Mouse (Mus musculus) liver, embryonic 14.5 days (tissue): Measurements from ENCODE around the gene Rsph3a. TPM values are rescaled to one million over a fixed set of nuclear protein-coding genes. Genes with fewer than 3 reads are reported as not detected.

Source experiments
- ATAC-seq: fragments of 200-750 bp; cut with Nextera tagmentation; 2 replicates; pipeline ENCODE4 v1.8.0; 2017; ENCODE audit warnings: moderate number of reproducible peaks, mild to moderate bottlenecking, moderate library complexity; ENCODE audit not compliant: insufficient read depth
- DNase-seq, 3 experiments: peaks; one replicate each; pipeline ENCODE4 v3.0.0-alpha.2; 2012 to 2013; ENCODE audit warnings: low read depth in 3 of 3, low spot score in 3 of 3
- H3K27ac ChIP-seq: fragments of 300-500 bp; sonication (generic); 2 replicates; pipeline ENCODE4 v1.5.1; 2014; ENCODE audit warnings: moderate library complexity, mild to moderate bottlenecking, control low read depth, inconsistent platforms
- H3K27me3 ChIP-seq: fragments of 300-500 bp; sonication (generic); 2 replicates; pipeline ENCODE4 v1.6.1; 2014; ENCODE audit warnings: mild to moderate bottlenecking, low read length, moderate library complexity; ENCODE audit not compliant: control insufficient read depth, insufficient read depth
- H3K36me3 ChIP-seq: fragments of 300-500 bp; sonication (generic); replicated peaks from 2 replicates; pipeline ENCODE4 v1.6.1; 2014; ENCODE audit warnings: low read depth; ENCODE audit not compliant: control insufficient read depth, insufficient read depth
- H3K4me1 ChIP-seq, 2 experiments: fragments of 200-500 bp in 1 of 2; fragments of 300-500 bp in 1 of 2; sonication (generic) in 1 of 2; replicated peaks; 2 replicates each; pipeline ENCODE4 v1.6.1; 2012 to 2014; ENCODE audit warnings: antibody characterized with exemption in 1 of 2, inconsistent platforms in 1 of 2, low read length in 1 of 2; ENCODE audit not compliant: control insufficient read depth in 2 of 2, insufficient read depth in 2 of 2
- H3K4me2 ChIP-seq: fragments of 300-500 bp; sonication (generic); 2 replicates; pipeline ENCODE4 v1.6.1; 2014; ENCODE audit warnings: low read depth, mild to moderate bottlenecking, control low read depth, moderate library complexity
- H3K4me3 ChIP-seq, 2 experiments: fragments of 200-500 bp in 1 of 2; fragments of 300-500 bp in 1 of 2; sonication (generic) in 1 of 2; 2 replicates each; pipeline ENCODE4 v1.5.1; 2012 to 2014; ENCODE audit warnings: low read depth in 2 of 2, low read length in 2 of 2, mild to moderate bottlenecking in 2 of 2, control low read depth in 1 of 2, inconsistent platforms in 1 of 2, moderate library complexity in 1 of 2; ENCODE audit not compliant: insufficient read depth in 1 of 2
- H3K9ac ChIP-seq: fragments of 300-500 bp; sonication (generic); replicated peaks from 2 replicates; pipeline ENCODE4 v1.6.1; 2014; ENCODE audit warnings: mild to moderate bottlenecking, control low read depth, moderate library complexity
- H3K9me3 ChIP-seq: fragments of 300-500 bp; sonication (generic); 2 replicates; pipeline ENCODE4 v1.6.1; 2016; ENCODE audit warnings: low read length, mixed read lengths; ENCODE audit not compliant: control insufficient read depth
- CTCF ChIP-seq: IDR thresholded peaks from 2 replicates; pipeline ENCODE4 v1.5.1; 2016; ENCODE audit warnings: antibody characterized with exemption, low read depth, control low read depth
- EP300 ChIP-seq: IDR thresholded peaks from 2 replicates; pipeline ENCODE4 v1.6.1; 2016; ENCODE audit warnings: antibody characterized with exemption, low read depth
- WGBS: fragments of 180-500 bp; shearing (Covaris S2); extraction: QIAGEN DNeasy Blood & Tissue Kit; methylation state at CpG from one replicate; pipeline ENCODE4 v1.1.7; 2014; ENCODE audit not compliant: insufficient replicate concordance; 5-methylcytosine and 5-hydroxymethylcytosine counted together
- polyA plus RNA-seq, 2 experiments: library from polyadenylated mRNA; depleted of rRNA in 1 of 2; stranded (reverse) in 1 of 2; unstranded in 1 of 2; fragments of >200 nt; fragmentation: Nextera tagmentation in 1 of 2; extraction: Ambion mirVana in 1 of 2; gene quantifications; 2 replicates each; pipeline versions ENCODE4 v1.2.1 to v1.2.3; 2012 to 2014

Rsph3a gene
- polyA plus RNA-seq, 2 experiments, result 14.3 to 17.2 TPM

DNA sequence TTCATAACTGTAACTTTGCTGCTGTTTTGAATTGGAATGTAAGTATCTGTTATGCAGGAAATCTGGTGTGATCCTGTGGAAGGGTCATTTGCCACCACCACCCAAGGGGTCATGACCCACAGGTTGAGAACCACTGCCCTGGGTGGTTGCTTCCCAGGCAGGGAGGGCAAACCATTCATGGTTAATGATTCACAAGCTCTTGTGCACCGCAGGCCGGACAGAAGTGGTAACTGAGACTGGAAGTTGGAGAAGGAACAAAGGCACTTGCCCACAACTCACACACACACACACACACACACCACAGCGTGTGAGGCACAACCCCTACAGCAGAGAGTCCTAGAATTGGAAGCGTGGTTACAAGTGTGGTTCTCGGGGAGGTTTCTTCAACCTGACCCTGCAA, 22.9 kb upstream of the Rsph3a start:
- 59% methylated on average over 5 of the region's 5 CpGs for WGBS
- ATAC-seq, result no peak; the same call in 1 of the 2 replicates

DNA sequence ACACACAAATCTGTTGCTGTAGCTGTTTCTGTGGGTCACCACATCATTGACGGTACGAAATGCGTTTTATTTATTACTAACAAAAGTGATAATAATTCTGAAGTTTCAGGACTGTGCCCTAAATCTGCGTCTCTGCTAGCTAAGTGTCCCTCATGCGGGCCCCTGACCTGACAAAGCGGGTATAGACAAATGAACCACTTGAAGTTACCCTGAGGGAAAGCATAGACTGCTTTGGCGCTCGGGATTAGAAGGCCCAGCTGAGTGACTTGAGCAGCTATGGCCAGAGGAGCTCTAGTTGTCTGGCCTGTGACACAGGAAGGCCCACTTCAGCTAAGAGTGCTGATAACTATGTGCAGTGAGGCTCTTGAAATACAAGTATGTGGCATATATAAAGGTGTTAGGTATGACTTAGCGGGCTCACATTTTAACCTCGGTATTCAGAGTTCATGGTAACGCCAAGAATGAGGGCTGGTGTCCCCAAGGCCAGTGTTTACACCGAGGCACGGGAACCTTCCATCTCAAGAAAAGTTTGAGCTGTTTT, 21.2 kb upstream of the Rsph3a start:
- H3K27me3 ChIP-seq, result no peaks in the 10 kb centered on the region
- WGBS, result 72% methylated on average over 13 of the region's 13 CpGs
- no peaks in the 10 kb centered on the region for H3K36me3 ChIP-seq
- no peak overlapping the region for H3K9ac ChIP-seq
- no peak overlapping the region for H3K4me3 ChIP-seq
- TF ChIP-seq CTCF (no peak), EP300 (no peak)
- no peak overlapping the region for H3K27ac ChIP-seq
- no peak overlapping the region for H3K4me2 ChIP-seq
- no peaks in the 10 kb centered on the region for H3K9me3 ChIP-seq
- no peaks in the 10 kb centered on the region; a peak in 1 of 4 replicates for H3K4me1 ChIP-seq
- no peak for ATAC-seq
- DNase-seq, result no peak

More for the DNA sequence above, 22.9 kb upstream of the Rsph3a start:
- Histone ChIP-seq H3K27me3 (no peaks in the 10 kb centered on the region), H3K4me1 (no peaks in the 10 kb centered on the region; a peak in 1 of 4 replicates), H3K9ac (no peak overlapping the region), H3K9me3 (no peaks in the 10 kb centered on the region), H3K36me3 (no peaks in the 10 kb centered on the region), H3K4me3 (no peak overlapping the region), H3K27ac (no peak overlapping the region), H3K4me2 (no peak overlapping the region)
- TF ChIP-seq EP300, result no peak
- no peak for TF ChIP-seq CTCF
- no peak for DNase-seq

DNA sequence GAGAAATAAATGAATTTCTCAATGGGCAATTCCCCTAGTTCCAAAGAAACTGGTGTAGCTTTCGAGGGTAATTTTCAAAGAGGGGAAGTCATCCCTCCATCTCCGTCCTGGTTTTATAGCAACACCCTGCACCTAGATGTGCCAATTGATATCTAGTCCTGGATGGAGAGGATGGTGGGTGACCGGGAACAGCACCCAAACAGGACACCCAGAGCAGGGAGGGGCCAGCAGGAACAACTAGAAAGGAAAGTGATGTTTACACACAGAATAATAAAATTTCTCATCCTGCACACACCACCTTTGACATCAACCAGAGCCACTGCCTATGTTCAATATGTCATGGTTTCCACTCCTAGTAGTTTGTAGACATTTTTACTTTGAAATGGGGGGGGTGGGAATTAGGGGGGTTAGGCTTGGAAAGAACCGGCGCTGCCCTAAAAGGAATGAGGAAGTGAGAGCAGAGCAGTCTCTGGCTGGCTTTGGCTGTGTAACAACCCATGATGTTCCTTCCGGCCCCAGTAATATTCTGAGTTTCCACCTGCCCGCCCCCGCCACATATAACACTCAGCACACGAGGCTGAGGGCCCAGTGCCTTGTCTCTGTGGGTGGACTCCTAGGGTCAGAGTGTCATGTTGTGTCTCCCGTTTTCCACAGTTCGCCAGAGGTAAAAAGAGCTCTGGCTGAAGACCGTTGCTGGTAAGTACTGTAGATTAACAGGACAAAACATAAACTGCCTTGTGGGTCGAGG, 19.8 kb upstream of the Rsph3a start, which contains the start of gene Tagap:
Gene Tagap, plus strand, starts transcription at position 588 of the 748 bp plus-strand sequence.
- Histone ChIP-seq H3K27ac (no peak within 1 kb of the TSS), H3K9me3 (no peaks in the 10 kb centered on the region), H3K27me3 (no peaks in the 10 kb centered on the region), H3K4me3 (peak within 1 kb of the TSS; percentile 20 to 33; a peak in 2 of 4 replicates), H3K36me3 (no peaks in the 10 kb centered on the region), H3K4me1 (no peaks in the 10 kb centered on the region; a peak in 1 of 4 replicates), H3K4me2 (peak within 1 kb of the TSS; percentile 15), H3K9ac (no peak within 1 kb of the TSS)
- WGBS, result 28% methylated on average over 13 of the region's 13 CpGs
- ATAC-seq (no peak), DNase-seq (no peak)
- TF ChIP-seq CTCF, result no peak
- no peak for TF ChIP-seq EP300

DNA sequence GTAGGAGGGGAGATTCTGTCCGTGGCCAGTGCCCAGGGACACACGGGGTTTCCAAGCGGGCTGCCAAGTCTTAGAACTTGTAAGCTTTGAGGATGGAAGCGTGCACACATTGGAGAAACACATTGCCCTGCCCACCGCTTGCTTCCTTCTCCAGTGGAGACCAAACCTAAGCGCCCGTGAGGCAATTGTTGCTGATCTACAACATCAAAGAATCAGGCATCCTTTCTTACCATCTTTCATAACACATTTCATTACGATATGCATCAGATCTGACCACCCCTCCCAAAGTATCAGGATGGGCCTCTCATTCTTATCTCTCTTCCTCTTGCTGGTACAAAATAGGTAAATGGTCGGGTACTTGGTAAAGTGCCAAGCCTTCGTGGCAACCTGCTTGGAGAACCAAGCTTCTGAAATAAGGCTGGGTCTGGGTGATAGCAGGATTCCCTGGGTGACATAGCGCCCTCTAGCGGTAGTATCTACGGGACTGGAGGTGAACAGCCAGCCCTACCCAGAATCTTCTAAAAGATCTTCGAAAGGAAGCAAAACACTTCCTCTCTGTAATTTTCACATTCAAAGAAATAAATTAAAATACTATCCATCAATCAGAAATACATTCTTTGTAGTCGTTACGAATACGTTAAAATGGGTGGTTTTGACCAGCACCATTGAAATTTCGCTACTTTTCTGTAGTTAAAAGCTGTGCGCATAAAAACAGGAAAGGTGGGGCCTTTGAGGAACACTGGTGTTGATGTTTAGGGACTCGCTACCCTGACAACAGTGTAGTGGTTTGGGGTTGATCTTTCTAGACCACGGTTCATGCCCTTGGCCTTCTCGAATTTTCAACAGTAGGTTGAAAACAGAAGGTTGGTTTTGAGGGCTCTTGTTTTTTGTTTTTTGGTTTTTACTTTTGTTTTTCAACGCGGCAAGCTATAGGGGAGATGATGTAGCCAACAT, 17.6 kb upstream of the Rsph3a start:
- no peaks in the 10 kb centered on the region for H3K27me3 ChIP-seq
- ATAC-seq (no peak), DNase-seq (peak in 1 of 3 experiments; percentile 22)
- no peaks in the 10 kb centered on the region for H3K9me3 ChIP-seq
- H3K36me3 ChIP-seq, result no peaks in the 10 kb centered on the region
- no peak overlapping the region for H3K4me3 ChIP-seq
- 51% methylated on average over 24 of the region's 24 CpGs for WGBS
- TF ChIP-seq CTCF (peak; percentile 84), EP300 (no peak)
- H3K9ac ChIP-seq, result no peak overlapping the region
- H3K4me2 ChIP-seq, result no peak overlapping the region
- H3K27ac ChIP-seq, result no peak overlapping the region
- peaks cover 0 to 2% of the 10 kb centered on the region in 2 experiments; a peak in 1 of 4 replicates for H3K4me1 ChIP-seq
